Mouse (Mus musculus): ENCODE results near the gene Zp2.

GRCm38 (mm10) chr7:120157575-120158061 is 12.5 kb upstream of the Zp2 start:
- TF ChIP-seq POLR2A (IDR thresholded peaks at IDR 0.05; ENCODE audit: borderline replicate concordance, extremely low read depth, insufficient read depth, insufficient read length, poor library complexity, severe bottlenecking) = no peak
- TF ChIP-seq CTCF (IDR thresholded peaks at IDR 0.05; ENCODE audit: borderline replicate concordance, extremely low read depth, insufficient read depth, insufficient read length) = no peak

Measured in brain, embryonic 14.5 days (tissue).